Mouse (Mus musculus) neural tube, embryonic 11.5 days (tissue): ENCODE measurements at regions not wholly inside any gene's neighbourhood (a gene's known extent, or its start where the extent isn't known, plus 50 kb on each side); places are given as distances from the start of the nearest gene placed in this dataset.

Experiments
- ATAC-seq: fragments of 200-750 bp; cut with Nextera tagmentation; 2 replicates; pipeline ENCODE4 v1.8.0; 2017; ENCODE audit warnings: moderate number of reproducible peaks, mild to moderate bottlenecking, moderate TSS enrichment, moderate library complexity; ENCODE audit not compliant: insufficient read depth, low FRiP score, low TSS enrichment
- DNase-seq: peaks from one replicate; pipeline ENCODE4 v3.0.0-alpha.2; 2015; ENCODE audit warnings: low spot score
- H3K27ac ChIP-seq: fragments of 300-500 bp; sonication (generic); 2 replicates; pipeline ENCODE4 v1.5.1; 2014; ENCODE audit warnings: low read depth, mild to moderate bottlenecking, low read length
- H3K27me3 ChIP-seq: fragments of 300-500 bp; sonication (generic); 2 replicates; pipeline ENCODE4 v1.6.1; 2014; ENCODE audit warnings: mild to moderate bottlenecking, low read length, mixed read lengths; ENCODE audit not compliant: control insufficient read depth, insufficient read depth
- H3K36me3 ChIP-seq: fragments of 300-500 bp; sonication (generic); 2 replicates; pipeline ENCODE4 v1.6.1; 2014; ENCODE audit warnings: mild to moderate bottlenecking, low read length, moderate library complexity, mixed read lengths; ENCODE audit not compliant: control insufficient read depth, insufficient read depth
- H3K4me1 ChIP-seq: fragments of 300-500 bp; sonication (generic); 2 replicates; pipeline ENCODE4 v1.6.1; 2014; ENCODE audit warnings: low read length, mixed read lengths; ENCODE audit not compliant: control insufficient read depth, insufficient read depth
- H3K4me2 ChIP-seq: fragments of 300-500 bp; sonication (generic); 2 replicates; pipeline ENCODE4 v1.6.1; 2014; ENCODE audit warnings: low read depth, mild to moderate bottlenecking, moderate library complexity
- H3K4me3 ChIP-seq: fragments of 300-500 bp; sonication (generic); 2 replicates; pipeline ENCODE4 v1.5.1; 2014; ENCODE audit warnings: low read depth, low read length
- H3K9ac ChIP-seq: fragments of 300-500 bp; sonication (generic); 2 replicates; pipeline ENCODE4 v1.6.1; 2014; ENCODE audit warnings: mild to moderate bottlenecking, low read length
- H3K9me3 ChIP-seq: fragments of 300-500 bp; sonication (generic); 2 replicates; pipeline ENCODE4 v1.6.1; 2016; ENCODE audit warnings: low read length; ENCODE audit not compliant: control insufficient read depth
- WGBS: fragments of 180-500 bp; shearing (Covaris S2); extraction: QIAGEN DNeasy Blood & Tissue Kit; methylation state at CpG from one replicate; pipeline ENCODE4 v1.1.7; 2014; 5-methylcytosine and 5-hydroxymethylcytosine counted together

DNA sequence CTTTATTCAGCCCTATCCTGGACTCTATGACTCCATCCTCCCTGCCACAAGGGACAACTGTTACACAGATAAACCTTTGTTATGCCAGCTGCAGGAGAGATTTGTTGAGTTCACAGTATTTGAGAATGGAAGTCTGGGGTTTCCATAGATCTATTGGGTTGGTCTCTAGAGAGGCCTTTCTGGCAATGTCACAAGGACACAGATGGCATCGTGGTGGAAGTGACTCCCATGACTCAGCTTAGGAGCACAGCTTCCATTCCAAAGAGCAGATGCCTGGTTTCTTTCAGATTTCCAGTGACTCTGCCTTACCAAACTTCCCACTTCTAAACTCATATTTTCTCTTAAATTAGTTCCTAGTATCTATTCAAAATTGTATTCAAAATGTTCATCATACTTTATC lies 467.6 kb downstream of the Gm826 start:
- no peak overlapping the region for H3K27ac ChIP-seq
- no peak overlapping the region for H3K4me2 ChIP-seq
- no peak overlapping the region for H3K9ac ChIP-seq
- DNase-seq (no peak), ATAC-seq (no peak)
- no peaks in the 10 kb centered on the region for H3K4me1 ChIP-seq
- no peaks in the 10 kb centered on the region for H3K36me3 ChIP-seq
- no peaks in the 10 kb centered on the region for H3K27me3 ChIP-seq
- no peak overlapping the region for H3K4me3 ChIP-seq
- WGBS: 69% methylated on average over 1 of the region's 1 CpGs
- no peaks in the 10 kb centered on the region for H3K9me3 ChIP-seq

DNA sequence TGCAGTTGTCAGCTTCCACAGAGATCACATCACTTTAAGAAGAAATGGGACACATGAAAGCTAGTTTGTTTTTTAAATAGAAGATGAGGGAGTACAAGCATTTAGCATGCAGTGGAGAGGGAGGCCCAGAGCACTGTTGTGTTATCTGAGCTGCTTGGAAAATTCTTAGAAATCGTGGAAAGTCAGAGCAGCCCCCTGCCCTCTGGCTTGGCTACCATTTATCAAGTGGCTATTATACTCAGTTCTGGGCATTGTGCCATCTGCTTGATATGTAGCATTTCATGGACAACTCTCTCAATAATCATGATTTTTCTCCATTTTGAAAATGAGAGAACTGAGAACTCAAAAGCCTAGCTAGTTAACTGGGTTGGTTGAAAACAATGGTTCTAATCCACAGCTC lies 470.8 kb downstream of the Gm826 start:
- Histone ChIP-seq H3K27ac (no peak overlapping the region), H3K4me1 (no peaks in the 10 kb centered on the region), H3K36me3 (no peaks in the 10 kb centered on the region), H3K9me3 (no peaks in the 10 kb centered on the region), H3K27me3 (no peaks in the 10 kb centered on the region), H3K4me3 (no peak overlapping the region), H3K4me2 (no peak overlapping the region), H3K9ac (no peak overlapping the region)
- WGBS: 52% methylated on average over 1 of the region's 1 CpGs
- ATAC-seq (no peak), DNase-seq (no peak)

DNA sequence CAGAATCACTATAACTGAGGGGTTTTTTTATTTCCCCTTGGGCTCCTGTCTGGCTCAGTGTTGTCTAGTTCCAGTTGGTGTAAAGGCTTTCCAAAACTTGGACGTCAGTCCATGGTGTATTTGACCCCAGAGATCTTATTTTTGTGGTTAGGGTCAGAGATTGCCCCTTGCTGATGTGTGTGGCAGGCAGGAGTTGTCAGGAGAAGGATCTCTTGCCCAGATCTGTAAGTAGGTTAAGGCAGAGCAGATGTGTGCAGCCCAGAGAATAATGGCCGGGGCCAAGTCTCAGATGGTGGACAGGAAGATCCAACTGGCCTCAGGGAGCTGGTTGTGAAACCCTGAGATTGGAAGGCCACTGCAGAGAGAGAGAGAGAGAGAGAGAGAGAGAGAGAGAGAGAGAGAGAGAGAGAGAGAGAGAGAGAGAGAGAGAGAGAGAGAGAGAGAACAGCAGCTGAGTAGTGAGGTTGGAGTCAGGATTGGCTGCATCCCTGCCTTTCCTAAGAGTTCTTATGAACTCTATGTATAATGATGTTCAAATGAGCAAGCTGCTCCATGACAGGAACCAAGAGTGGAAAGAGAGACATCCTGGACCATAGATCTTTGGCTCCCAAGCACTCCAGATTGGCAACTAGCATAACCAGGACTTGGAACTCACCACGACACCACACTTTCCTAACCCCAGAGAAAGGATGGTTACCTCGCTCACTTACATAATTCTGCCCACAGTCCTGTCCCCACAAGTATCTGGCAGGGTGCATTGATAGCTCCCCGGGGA lies 479.9 kb downstream of the Gm826 start:
- Histone ChIP-seq H3K4me2 (no peak overlapping the region), H3K27ac (no peak overlapping the region), H3K9me3 (no peaks in the 10 kb centered on the region), H3K9ac (no peak overlapping the region), H3K4me1 (no peaks in the 10 kb centered on the region), H3K36me3 (no peaks in the 10 kb centered on the region), H3K27me3 (no peaks in the 10 kb centered on the region), H3K4me3 (no peak overlapping the region)
- WGBS: 79% methylated on average over 5 of the region's 5 CpGs
- DNase-seq (no peak), ATAC-seq (no peak)

DNA sequence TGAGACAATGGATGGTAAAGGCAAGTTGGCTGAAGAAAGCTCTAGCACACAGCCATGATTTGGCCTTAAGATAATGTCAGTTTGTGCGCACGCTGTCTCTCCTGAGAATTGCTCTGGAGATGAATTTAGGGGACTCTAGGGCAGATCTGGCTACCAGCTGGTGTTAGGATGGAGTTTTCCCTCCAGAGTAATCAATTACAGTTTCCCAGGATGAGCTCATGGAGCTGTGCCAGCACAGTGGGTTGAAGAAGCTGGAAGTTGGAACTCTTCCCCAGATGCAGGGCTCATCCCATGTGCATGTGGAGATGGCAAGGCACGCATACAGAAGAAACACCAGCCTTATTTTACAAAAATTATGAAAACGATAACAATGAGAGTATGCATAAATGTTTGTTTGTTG lies 481.0 kb downstream of the Gm826 start:
- DNase-seq: no peak
- H3K4me1 ChIP-seq: no peaks in the 10 kb centered on the region
- ATAC-seq: no peak
- H3K9ac ChIP-seq: no peak overlapping the region
- no peaks in the 10 kb centered on the region for H3K9me3 ChIP-seq
- H3K4me2 ChIP-seq: no peak overlapping the region
- H3K27ac ChIP-seq: no peak overlapping the region
- H3K27me3 ChIP-seq: no peaks in the 10 kb centered on the region
- no peak overlapping the region for H3K4me3 ChIP-seq
- 88% methylated on average over 4 of the region's 4 CpGs for WGBS
- no peaks in the 10 kb centered on the region for H3K36me3 ChIP-seq

DNA sequence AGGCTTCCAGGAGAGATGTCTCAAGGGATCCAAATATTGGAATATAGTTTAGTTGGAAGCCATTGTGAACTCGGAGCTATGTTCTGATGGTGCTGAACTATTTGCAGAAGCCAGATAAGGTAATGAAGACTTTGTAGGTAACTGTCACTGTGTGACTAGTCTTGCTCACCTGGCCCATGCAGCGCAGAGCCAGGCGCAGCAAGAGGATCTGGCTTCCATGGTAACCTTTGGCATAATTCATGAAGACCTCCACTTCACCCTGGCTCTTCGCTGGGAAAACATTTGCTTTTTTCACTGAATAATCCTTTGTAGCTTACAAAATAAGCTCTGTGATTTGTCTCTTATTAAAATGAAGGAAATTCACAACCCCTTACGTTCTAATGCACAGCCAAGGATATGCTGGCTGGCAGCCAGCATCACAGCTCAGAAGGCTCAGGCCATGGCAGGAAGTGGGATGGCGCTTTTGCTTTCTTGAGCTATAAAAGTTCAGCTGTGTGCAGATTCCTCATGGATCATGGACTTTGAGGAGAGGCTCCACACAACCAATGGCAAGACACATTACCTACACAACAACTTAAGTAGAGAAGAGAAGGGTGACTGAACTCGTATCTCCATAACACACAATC lies 501.4 kb downstream of the Gm826 start:
- Histone ChIP-seq H3K4me2 (no peak overlapping the region), H3K9me3 (no peaks in the 10 kb centered on the region), H3K9ac (no peak overlapping the region), H3K27ac (no peak overlapping the region), H3K27me3 (no peaks in the 10 kb centered on the region), H3K4me3 (no peak overlapping the region), H3K4me1 (no peaks in the 10 kb centered on the region), H3K36me3 (no peaks in the 10 kb centered on the region)
- DNase-seq (no peak), ATAC-seq (no peak)
- WGBS: 89% methylated on average over 7 of the region's 7 CpGs

DNA sequence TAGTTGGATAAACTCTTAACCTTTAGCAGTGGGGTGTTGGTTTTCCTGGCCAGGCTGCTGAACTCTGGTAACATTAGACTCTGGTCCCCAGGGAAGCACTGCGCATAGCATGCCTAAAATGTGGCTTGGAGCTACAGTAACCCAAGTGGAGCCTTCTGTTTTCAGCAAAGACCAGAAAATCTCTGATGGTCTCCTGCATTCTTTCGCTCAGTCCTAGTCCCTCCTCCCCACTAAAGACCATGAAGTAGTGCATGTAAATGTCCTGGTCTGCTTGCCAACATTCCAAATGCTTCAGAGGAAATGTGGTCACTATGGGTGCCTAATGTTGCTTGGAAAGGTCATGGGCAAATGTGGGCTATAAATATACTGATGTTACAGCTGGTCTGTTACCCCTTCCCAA lies 507.5 kb downstream of the Gm826 start:
- DNase-seq (no peak), ATAC-seq (no peak)
- WGBS: 78% methylated on average over 2 of the region's 2 CpGs

DNA sequence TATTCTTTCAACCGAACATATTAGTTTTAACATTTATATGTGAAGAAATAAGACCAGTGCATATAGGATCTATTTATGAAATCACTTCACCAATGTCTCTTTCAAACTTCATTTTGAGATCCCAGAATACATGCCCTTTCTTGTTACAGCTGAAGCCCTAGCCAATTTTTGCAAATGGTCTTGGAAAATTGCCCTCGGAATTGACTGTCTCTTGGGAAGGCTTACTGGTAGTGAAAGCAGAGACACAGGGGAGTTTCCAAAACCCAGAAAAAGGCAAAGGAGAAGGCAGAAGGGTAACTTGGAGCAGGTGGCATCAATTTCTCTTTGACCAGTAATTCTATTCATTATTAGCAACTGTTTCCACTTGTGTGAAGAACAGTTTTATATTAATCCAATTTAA lies 515.4 kb downstream of the Gm826 start:
- no peaks in the 10 kb centered on the region for H3K9me3 ChIP-seq
- no peaks in the 10 kb centered on the region for H3K27me3 ChIP-seq
- no peaks in the 10 kb centered on the region for H3K4me1 ChIP-seq
- no peak overlapping the region for H3K27ac ChIP-seq
- ATAC-seq (no peak), DNase-seq (no peak)
- H3K9ac ChIP-seq: no peak overlapping the region
- H3K4me2 ChIP-seq: no peak overlapping the region
- H3K36me3 ChIP-seq: no peaks in the 10 kb centered on the region
- H3K4me3 ChIP-seq: no peak overlapping the region
- 81% methylated on average over 2 of the region's 2 CpGs for WGBS

More for the DNA sequence above, 507.5 kb downstream of the Gm826 start:
- Histone ChIP-seq H3K4me3 (no peak overlapping the region), H3K4me1 (no peaks in the 10 kb centered on the region), H3K9ac (no peak overlapping the region), H3K4me2 (no peak overlapping the region), H3K36me3 (no peaks in the 10 kb centered on the region), H3K9me3 (no peaks in the 10 kb centered on the region), H3K27ac (no peak overlapping the region), H3K27me3 (no peaks in the 10 kb centered on the region)

DNA sequence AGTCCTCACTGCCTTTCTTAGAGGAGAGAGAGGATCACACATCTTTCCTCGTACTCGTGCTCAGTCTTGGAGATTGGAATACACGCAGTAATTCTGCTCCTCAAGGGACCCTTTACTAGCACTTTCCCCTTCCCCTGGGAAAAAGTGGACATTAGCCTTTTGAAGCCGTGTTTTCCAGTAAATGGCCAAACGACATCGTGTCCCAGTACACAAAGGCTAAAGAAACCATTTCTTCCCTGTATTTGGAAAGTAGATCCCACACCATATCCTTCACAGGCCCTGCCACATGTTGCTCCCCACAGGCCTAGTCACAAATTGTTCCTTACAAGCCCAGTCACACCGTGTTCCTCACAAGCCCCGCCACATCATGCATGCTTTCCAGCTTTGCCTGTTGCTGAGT lies 517.6 kb downstream of the Gm826 start:
- no peaks in the 10 kb centered on the region for H3K27me3 ChIP-seq
- H3K9ac ChIP-seq: no peak overlapping the region
- no peak overlapping the region for H3K27ac ChIP-seq
- no peak overlapping the region for H3K4me3 ChIP-seq
- WGBS: 91% methylated on average over 8 of the region's 8 CpGs
- DNase-seq (no peak), ATAC-seq (no peak)
- no peak overlapping the region for H3K4me2 ChIP-seq
- H3K9me3 ChIP-seq: no peaks in the 10 kb centered on the region
- no peaks in the 10 kb centered on the region for H3K4me1 ChIP-seq
- H3K36me3 ChIP-seq: no peaks in the 10 kb centered on the region
